Mouse (Mus musculus) embryonic fibroblast, embryonic 13.5 days (primary cell): ENCODE measurements at regions not wholly inside any gene's neighbourhood (a gene's known extent, or its start where the extent isn't known, plus 50 kb on each side); places are given as distances from the start of the nearest gene placed in this dataset.

Experiments used
- CTCF ChIP-seq: IDR thresholded peaks from 2 replicates; pipeline ENCODE4 v1.5.1; 2011; ENCODE audit warnings: mild to moderate bottlenecking, control low read depth, low read length, moderate library complexity, borderline replicate concordance; ENCODE audit not compliant: insufficient read depth
- POLR2A ChIP-seq: IDR thresholded peaks from 2 replicates; pipeline ENCODE4 v1.6.1; 2011; ENCODE audit warnings: low read depth, mild to moderate bottlenecking, control low read depth, low read length, moderate library complexity

DNA sequence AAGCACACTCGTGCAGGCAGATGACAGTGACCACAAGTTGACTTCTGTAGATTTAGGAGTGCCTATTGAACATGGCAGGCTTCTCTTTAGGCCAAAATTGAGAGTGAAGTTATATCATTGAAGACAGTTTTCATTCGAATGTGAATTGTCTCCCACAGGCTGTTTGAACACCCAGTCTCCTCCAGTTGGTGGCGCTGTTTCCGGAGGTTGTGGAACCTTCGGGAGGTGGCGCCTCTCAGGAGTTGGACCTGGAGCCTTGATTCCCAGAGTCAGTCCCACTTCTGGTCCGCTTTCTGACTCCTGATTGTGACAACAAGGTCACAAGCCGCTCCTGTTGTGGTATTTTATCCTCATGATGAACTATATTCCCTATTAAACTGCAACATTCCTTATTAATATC lies 254.5 kb downstream of the Gm11077 start:
- TF ChIP-seq POLR2A (no peak), CTCF (no peak)
